Mouse (Mus musculus) brown adipose tissue, adult 24 weeks (tissue): ENCODE data around the gene Hmcn1. TPM values are rescaled to one million over a fixed set of nuclear protein-coding genes. Genes with fewer than 3 reads are reported as not detected.

ENCODE experiments used
- H3K27ac ChIP-seq: fragments of 200-500 bp; replicated peaks from 2 replicates; pipeline ENCODE4 v1.5.1; 2012; ENCODE audit warnings: low read depth, mild to moderate bottlenecking, low read length
- H3K4me1 ChIP-seq: fragments of 200-500 bp; 2 replicates; pipeline ENCODE4 v1.6.1; 2012; ENCODE audit warnings: low read length, mixed read lengths; ENCODE audit not compliant: control insufficient read depth, insufficient read depth, insufficient read length
- H3K4me3 ChIP-seq: fragments of 200-500 bp; 2 replicates; pipeline ENCODE4 v1.5.1; 2012; ENCODE audit warnings: low read depth, mild to moderate bottlenecking, low read length, moderate library complexity; ENCODE audit not compliant: insufficient read depth
- polyA plus RNA-seq: library from polyadenylated mRNA; stranded (reverse); fragments of >200 nt; gene quantifications from 2 replicates; pipeline ENCODE4 v1.2.4, GENCODE M21; 2012; ENCODE audit not compliant: missing spikeins, insufficient read depth, insufficient read length

Hmcn1 gene
- polyA plus RNA-seq, result 0.20 and 0.79 TPM in 2 replicates

- Histone ChIP-seq H3K27ac (no peak within 1 kb of the TSS), H3K4me3 (peak within 1 kb of the TSS; percentile 51), H3K4me1 (peaks cover 3% of the 10 kb centered on the region)
Observed at GRCm38 (mm10) chr1:150993162-150994064, at the start of gene Hmcn1. TSS of gene Hmcn1 (minus strand) at chr1:150993435.

GRCm38 (mm10) chr1:151040945-151041649, 47.9 kb upstream of the Hmcn1 start:
- Histone ChIP-seq H3K4me3 (peak overlapping the region; percentile 23; the same call in 1 of the 2 replicates), H3K4me1 (peaks cover 20% of the 10 kb centered on the region; the same call in 1 of the 2 replicates), H3K27ac (peak overlapping the region; percentile 68)

GRCm38 (mm10) chr1:151040290-151040689, 47.1 kb upstream of the Hmcn1 start:
- Histone ChIP-seq H3K27ac (peak overlapping the region; percentile 66), H3K4me3 (peak overlapping the region; percentile 23; the same call in 1 of the 2 replicates), H3K4me1 (peaks cover 21% of the 10 kb centered on the region; the same call in 1 of the 2 replicates)

GRCm38 (mm10) chr1:151039189-151039588, 46.0 kb upstream of the Hmcn1 start:
- no peak overlapping the region for H3K4me3 ChIP-seq
- peaks cover 23% of the 10 kb centered on the region; the same call in 1 of the 2 replicates for H3K4me1 ChIP-seq
- H3K27ac ChIP-seq, result no peak overlapping the region

- Histone ChIP-seq H3K4me1 (peaks cover 23% of the 10 kb centered on the region; the same call in 1 of the 2 replicates), H3K27ac (no peak overlapping the region), H3K4me3 (no peak overlapping the region)
Observed at GRCm38 (mm10) chr1:151038566-151038965, 45.3 kb upstream of the Hmcn1 start.

GRCm38 (mm10) chr1:151036405-151036985, 43.3 kb upstream of the Hmcn1 start:
- Histone ChIP-seq H3K4me1 (peaks cover 23% of the 10 kb centered on the region; the same call in 1 of the 2 replicates), H3K4me3 (no peak overlapping the region), H3K27ac (peak overlapping the region; percentile 76)

GRCm38 (mm10) chr1:151035766-151036165, 42.5 kb upstream of the Hmcn1 start:
- no peak overlapping the region for H3K4me3 ChIP-seq
- H3K27ac ChIP-seq, result no peak overlapping the region; the same call in 1 of the 2 replicates
- peaks cover 23% of the 10 kb centered on the region; the same call in 1 of the 2 replicates for H3K4me1 ChIP-seq

GRCm38 (mm10) chr1:151034993-151035592, 41.9 kb upstream of the Hmcn1 start:
- Histone ChIP-seq H3K4me3 (no peak overlapping the region), H3K4me1 (peaks cover 18% of the 10 kb centered on the region; the same call in 1 of the 2 replicates), H3K27ac (0 out of 2 replicates have a peak overlapping the region, but pooled peaks have one; percentile 6)

- Histone ChIP-seq H3K4me1 (peaks cover 13% of the 10 kb centered on the region; the same call in 1 of the 2 replicates), H3K27ac (no peak overlapping the region), H3K4me3 (no peak overlapping the region)
Observed at GRCm38 (mm10) chr1:151033291-151033690, 40.1 kb upstream of the Hmcn1 start.

- H3K4me3 ChIP-seq, result no peak overlapping the region
- H3K4me1 ChIP-seq, result peaks cover 7% of the 10 kb centered on the region; the same call in 1 of the 2 replicates
- no peak overlapping the region for H3K27ac ChIP-seq
Observed at GRCm38 (mm10) chr1:151031581-151031980, 38.3 kb upstream of the Hmcn1 start.

GRCm38 (mm10) chr1:151031086-151031485, 37.9 kb upstream of the Hmcn1 start:
- H3K27ac ChIP-seq, result no peak overlapping the region
- no peak overlapping the region for H3K4me3 ChIP-seq
- H3K4me1 ChIP-seq, result peaks cover 3% of the 10 kb centered on the region; the same call in 1 of the 2 replicates

GRCm38 (mm10) chr1:151025049-151025773, 32.0 kb upstream of the Hmcn1 start:
- H3K27ac ChIP-seq, result peak overlapping the region; percentile 94
- peak overlapping the region; percentile 43 for H3K4me3 ChIP-seq
- H3K4me1 ChIP-seq, result peaks cover 7% of the 10 kb centered on the region; the same call in 1 of the 2 replicates

- Histone ChIP-seq H3K4me1 (no peaks in the 10 kb centered on the region), H3K4me3 (no peak overlapping the region), H3K27ac (no peak overlapping the region)
Observed at GRCm38 (mm10) chr1:151019273-151019890, 26.1 kb upstream of the Hmcn1 start.
